Mouse (Mus musculus): ENCODE measurements at regions not wholly inside any gene's neighbourhood (a gene's known extent, or its start where the extent isn't known, plus 50 kb on each side); places are given as distances from the start of the nearest gene placed in this dataset.
A peak's percentile ranks its signal among the peaks of the same experiment; 100 is the strongest.

DNA sequence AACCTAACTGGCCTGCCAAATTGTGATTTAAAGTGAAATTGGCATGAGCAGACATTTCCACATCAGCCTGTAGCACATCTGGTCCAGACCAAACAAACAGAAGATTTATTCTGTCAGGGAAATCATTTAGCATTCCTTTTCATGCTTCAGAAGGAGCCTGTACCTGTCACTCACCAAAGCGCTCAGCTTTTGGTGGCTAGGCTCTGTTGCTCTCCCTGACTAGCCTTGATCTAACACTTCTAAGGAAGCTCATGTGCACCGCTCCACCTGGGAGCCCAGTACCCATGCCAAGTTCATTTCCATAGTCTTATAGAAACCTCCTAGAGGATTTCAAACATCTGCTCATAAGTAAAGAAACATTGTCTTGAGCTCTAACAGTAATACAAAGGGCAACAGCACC, 253.8 kb upstream of the Tfap2d start:
- DNase-seq: no peak
- intact Hi-C loops (cut with DNase I): no loop called here

DNA sequence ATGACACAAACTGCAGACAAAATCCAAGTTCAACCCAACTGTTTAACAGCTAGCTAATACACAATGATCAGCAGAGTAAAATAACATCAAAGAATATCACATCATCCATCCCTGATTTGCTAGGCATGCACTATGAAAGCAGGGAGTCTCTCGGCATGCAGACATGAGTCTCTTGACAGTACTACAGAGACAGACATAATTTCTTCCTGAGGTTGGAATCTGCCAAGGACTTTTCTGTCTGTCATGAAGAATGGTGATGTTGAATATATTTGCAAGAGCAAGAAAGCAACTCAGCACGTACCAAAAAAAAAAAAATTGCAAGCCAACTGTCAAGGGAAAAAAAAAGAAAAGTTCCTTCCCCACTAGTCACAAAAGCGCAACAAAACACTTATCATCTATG, 245.4 kb upstream of the Tfap2d start:
- intact Hi-C loops (cut with DNase I): no loop called here
- DNase-seq: no peak

GRCm38 (mm10) chr1:18903266-18903665, 199.6 kb upstream of the Tfap2d start:
- no peak for DNase-seq
- intact Hi-C loops (cut with DNase I): no loop called here

- intact Hi-C loops (cut with DNase I): no loop called here
- DNase-seq: no peak
Observed at GRCm38 (mm10) chr1:18903696-18904095, 199.1 kb upstream of the Tfap2d start.

- no peak for DNase-seq
- intact Hi-C loops (cut with DNase I): no loop called here
Observed at GRCm38 (mm10) chr1:18911578-18911977, 191.2 kb upstream of the Tfap2d start.

DNA sequence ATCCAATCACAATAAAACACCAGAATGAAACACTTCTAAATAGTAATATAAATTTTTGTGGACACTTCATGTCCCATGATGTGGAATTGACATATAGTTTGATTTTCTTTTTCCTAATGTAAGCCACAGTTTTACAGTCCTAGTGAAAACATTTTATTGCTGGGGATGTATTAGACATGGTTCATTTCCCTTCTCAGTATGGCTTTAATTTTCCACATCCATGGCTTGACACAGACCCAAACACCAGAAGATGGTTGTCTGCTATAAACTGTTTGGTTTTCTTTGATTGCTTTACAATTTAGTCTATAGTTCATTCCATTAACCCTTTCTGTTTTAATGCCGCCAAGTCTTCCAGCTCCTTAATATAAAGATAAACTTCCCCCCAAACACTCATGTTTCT, 146.5 kb upstream of the Tfap2d start:
- intact Hi-C loops (cut with DNase I): no loop called here
- no peak for DNase-seq

DNA sequence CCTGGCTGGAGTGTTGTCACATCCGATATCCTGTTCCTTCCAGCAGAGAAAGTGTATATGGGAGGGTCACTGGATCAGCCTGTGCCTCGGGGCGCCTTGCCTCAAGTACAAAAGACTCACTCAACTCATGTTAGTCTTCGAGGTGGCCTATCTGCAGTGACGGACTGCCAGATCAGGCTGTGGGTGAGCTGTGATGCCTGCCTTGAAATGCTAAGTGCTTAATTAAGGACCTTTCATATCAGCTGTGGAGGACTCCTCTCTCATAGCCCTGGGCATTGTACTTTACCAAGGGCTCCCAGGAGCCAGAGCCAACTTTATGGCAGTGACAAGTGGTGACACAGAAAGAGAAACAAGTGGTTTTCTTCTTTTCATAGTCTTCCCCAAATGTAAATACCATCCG, 145.8 kb upstream of the Tfap2d start:
- intact Hi-C loops (cut with DNase I): no loop called here
- DNase-seq: no peak

- peak; percentile 3 to 6 for DNase-seq
- intact Hi-C loops (cut with DNase I): no loop called here
Observed at GRCm38 (mm10) chr1:18961464-18961863, 141.4 kb upstream of the Tfap2d start.

GRCm38 (mm10) chr1:18961889-18962288, 140.9 kb upstream of the Tfap2d start:
- no peak for DNase-seq
- intact Hi-C loops (cut with DNase I): no loop called here

- intact Hi-C loops (cut with DNase I): no loop called here
- DNase-seq: no peak
Observed at GRCm38 (mm10) chr1:18968935-18969334, 133.9 kb upstream of the Tfap2d start.

- intact Hi-C loops (cut with DNase I): loop anchor here (10.0 kb wide), 1 partner anchor 605 kb away; no protein-coding TSS in a partner anchor
- no peak for DNase-seq
Observed at GRCm38 (mm10) chr1:18970173-18970572, 132.6 kb upstream of the Tfap2d start.

DNA sequence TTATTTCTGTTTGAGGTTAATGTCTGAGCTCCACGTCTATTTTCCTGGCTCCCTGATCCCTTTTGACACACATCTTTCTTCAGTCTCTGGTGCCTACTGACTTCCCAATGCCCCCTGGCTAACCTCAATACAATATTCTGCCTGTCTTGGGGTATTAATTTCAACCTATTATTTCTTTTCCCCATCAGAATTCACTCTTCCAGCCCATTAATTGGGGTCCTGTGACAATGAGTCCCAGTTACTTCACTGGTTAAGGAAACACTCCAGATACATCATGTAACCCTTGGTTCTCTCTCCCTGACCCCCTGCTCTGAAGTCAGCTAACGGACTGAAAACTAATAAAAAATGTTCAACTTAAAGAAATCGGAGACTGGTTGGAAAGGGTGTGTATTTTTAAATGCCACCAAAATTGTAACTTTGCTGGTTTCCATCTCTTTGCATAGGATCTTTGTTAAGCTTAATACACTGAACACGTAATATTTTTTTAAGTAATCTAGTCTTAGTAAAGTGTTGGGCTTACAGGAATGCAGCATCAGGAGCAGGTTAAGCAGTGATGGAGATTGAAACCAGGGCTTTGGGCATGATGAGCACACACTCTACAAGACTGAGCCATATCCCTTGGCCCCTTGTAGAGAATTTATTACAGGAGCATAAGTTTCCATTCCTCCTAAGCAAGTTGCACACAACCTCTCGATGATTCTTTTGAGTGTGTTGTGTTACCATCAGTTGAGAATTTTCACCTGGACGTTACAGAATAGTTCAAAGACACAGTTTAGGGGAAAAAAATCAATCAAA, 128.8 kb upstream of the Tfap2d start:
- intact Hi-C loops (cut with DNase I): loop anchor here (10.0 kb wide), 1 partner anchor 609 kb away; no protein-coding TSS in a partner anchor
- DNase-seq: no peak

DNA sequence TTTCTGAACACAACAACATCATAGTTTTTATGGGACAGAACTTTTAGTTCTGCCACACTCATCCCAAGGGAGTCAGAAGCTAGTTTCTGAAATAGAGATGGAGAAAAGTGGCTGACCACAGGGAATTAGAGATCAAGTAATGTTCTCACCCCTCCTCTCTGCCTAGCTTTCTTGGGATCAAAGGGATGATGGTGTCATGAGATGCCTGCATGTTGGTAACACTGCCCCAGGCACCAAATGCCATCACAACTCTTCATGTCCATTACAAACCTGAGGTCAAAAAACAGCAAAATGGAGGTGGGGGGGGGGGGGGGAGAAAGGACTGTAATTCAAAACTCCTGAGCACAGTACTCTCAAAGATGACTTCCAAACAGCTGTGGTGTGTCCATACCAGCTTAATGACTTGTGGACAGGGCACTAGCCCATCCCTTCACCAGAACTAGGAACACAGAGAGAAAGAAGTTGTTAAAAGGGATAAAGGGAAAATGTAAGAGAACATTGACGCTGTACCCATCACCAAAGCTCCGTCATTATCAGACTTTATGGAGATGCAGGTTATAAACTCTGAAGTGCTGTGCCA, 127.9 kb upstream of the Tfap2d start:
- no peak for DNase-seq
- intact Hi-C loops (cut with DNase I): loop anchor here (5.0 to 10.0 kb wide), 2 partner anchors 563 to 610 kb away; no protein-coding TSS in a partner anchor

- DNase-seq: no peak
- intact Hi-C loops (cut with DNase I): loop anchor here (5.0 to 10.0 kb wide), 2 partner anchors 563 to 611 kb away; no protein-coding TSS in a partner anchor
Observed at GRCm38 (mm10) chr1:18975500-18975899, 127.3 kb upstream of the Tfap2d start.

- intact Hi-C loops (cut with DNase I): loop anchor here (5.0 to 10.0 kb wide), 2 partner anchors 565 to 612 kb away; no protein-coding TSS in a partner anchor
- no peak for DNase-seq
Observed at GRCm38 (mm10) chr1:18976705-18977309, 126.0 kb upstream of the Tfap2d start.

DNA sequence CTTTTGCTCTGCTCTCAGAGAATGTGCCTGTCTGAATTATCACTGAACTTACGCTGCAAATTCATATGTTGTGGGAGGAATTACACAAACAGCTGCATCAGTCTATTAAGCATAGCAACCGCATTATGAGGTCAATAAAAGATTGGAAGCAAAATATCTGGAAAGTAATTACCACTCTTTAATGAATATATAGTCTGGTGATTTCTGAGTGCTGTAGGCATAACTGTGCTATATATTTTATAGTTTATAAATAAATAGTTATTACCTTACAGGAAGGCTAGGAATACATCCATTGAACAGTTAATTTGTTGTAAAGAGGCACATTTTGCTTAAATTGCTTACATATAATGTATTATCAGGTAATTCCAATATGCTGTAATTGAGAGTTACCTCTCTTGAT, 123.7 kb upstream of the Tfap2d start:
- intact Hi-C loops (cut with DNase I): loop anchor here (5.0 to 10.0 kb wide), 2 partner anchors 567 to 614 kb away; no protein-coding TSS in a partner anchor
- no peak for DNase-seq

DNA sequence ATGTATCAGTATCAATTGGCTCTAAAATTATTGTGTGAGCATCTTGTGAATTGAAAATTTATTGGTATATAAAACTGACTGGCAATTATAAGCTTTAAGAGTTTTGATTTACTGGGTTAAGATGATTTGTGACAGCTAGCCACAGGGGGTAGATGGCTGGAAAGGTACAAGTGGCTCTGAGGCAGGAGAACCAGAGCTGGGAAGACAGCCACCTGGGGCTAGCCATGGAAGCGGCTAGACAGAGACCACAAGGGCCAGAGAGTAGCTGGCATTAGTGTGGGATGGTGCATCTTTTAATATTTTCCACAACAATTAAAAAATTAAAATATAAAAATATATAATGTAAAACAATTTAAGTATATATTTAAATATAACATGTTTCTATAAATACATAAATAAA, 86.0 kb upstream of the Tfap2d start:
- intact Hi-C loops (cut with DNase I): no loop called here
- no peak for DNase-seq

All from heart, postnatal 14 days (tissue).